Mouse (Mus musculus): ENCODE results near the gene Hspa1b. TPM values are rescaled to one million over a fixed set of nuclear protein-coding genes. Genes with fewer than 3 reads are reported as not detected.
"Not testable (repeated sequence)": the region's sequence is repeated elsewhere in the genome, so short reads cannot be mapped to it uniquely, and the experiment has no call there.

Hspa1b gene
- polyA plus RNA-seq, 1 experiment from 2014 or later: 0.54 TPM

DNA sequence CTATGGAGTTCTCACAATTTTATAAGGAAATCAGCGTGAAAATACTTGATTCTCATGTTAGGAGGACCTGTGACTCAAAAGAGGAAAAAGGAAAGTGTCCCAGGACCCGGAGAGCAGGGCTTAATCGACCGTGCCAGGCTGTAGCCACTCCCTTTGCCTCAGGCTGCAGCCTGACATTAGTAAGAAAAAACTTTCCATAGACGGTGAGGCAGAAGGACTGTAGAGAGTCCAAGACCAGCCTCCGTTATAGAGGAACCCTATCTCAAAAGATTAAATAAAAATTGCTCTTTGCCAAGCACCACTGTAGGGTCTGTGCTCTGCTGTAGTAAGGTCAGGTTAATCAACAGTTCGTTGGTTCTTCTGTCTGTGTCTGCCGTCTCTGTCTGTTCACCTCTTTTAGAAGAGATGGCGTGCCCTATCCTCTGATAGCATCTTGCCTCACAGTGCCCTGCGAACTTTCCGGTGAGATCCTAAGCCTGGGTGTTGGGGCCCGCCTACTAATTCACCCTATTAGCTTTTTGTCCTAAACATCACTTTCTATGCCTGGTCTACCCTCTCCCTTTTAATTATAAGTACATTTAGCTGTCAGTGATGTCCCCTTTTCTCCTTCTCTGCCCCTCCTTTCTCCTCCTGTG lies 960 bp upstream of the Hspa1b start:
- Histone ChIP-seq H3K36me3 (ENCODE audit: control insufficient read depth, insufficient read depth, low read length) (no peaks in the 10 kb centered on the region), H3K4me1 (ENCODE audit: control insufficient read depth, insufficient read depth, low read length) (peaks cover 11% of the 10 kb centered on the region), H3K4me3 (ENCODE audit: low read length) (peak overlapping the region; percentile 47), H3K9ac (ENCODE audit: low read depth, low read length) (peak overlapping the region; percentile 57; the same call in 1 of the 2 replicates), H3K4me2 (replicated peaks; ENCODE audit: low read depth, low read length) (peak overlapping the region; percentile 50), H3K27ac (ENCODE audit: low read depth, low read length) (peak overlapping the region; percentile 96), H3K9me3 (ENCODE audit: control insufficient read depth, low read length) (no peaks in the 10 kb centered on the region), H3K27me3 (ENCODE audit: control insufficient read depth, insufficient read depth, low read length) (no peaks in the 10 kb centered on the region)
- WGBS: 7% methylated on average over 12 of the region's 12 CpGs
- ATAC-seq (ENCODE audit: low FRiP score, low TSS enrichment): peak; percentile 6

DNA sequence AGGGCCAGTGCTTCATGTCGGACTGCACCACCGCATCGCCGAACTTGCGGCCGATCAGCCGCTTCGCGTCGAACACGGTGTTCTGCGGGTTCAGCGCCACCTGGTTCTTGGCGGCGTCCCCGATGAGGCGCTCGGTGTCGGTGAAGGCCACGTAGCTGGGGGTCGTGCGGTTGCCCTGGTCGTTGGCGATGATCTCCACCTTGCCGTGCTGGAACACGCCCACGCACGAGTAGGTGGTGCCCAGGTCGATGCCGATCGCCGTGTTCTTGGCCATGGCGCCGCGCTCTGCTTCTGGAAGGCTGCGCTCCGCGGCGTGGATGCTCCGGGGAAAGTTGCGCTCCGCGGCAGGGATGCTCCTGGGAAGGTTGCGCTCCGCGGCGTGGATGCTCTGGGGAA lies 306 bp downstream of the Hspa1b start:
- H3K36me3 ChIP-seq (ENCODE audit: control insufficient read depth, insufficient read depth, low read length); H3K27me3 ChIP-seq (ENCODE audit: control insufficient read depth, insufficient read depth, low read length); H3K4me1 ChIP-seq (ENCODE audit: control insufficient read depth, insufficient read depth, low read length); H3K27ac ChIP-seq (ENCODE audit: low read depth, low read length); H3K9me3 ChIP-seq (ENCODE audit: control insufficient read depth, low read length); H3K9ac ChIP-seq (ENCODE audit: low read depth, low read length): not testable (repeated sequence)
- Histone ChIP-seq H3K4me3 (ENCODE audit: low read length) (peak overlapping the region; percentile 47), H3K4me2 (replicated peaks; ENCODE audit: low read depth, low read length) (peak overlapping the region; percentile 46)
- ATAC-seq (ENCODE audit: low FRiP score, low TSS enrichment): peak; percentile 26; the same call in 1 of the 2 replicates
- WGBS: 3% methylated on average over 19 of the region's 47 CpGs

DNA sequence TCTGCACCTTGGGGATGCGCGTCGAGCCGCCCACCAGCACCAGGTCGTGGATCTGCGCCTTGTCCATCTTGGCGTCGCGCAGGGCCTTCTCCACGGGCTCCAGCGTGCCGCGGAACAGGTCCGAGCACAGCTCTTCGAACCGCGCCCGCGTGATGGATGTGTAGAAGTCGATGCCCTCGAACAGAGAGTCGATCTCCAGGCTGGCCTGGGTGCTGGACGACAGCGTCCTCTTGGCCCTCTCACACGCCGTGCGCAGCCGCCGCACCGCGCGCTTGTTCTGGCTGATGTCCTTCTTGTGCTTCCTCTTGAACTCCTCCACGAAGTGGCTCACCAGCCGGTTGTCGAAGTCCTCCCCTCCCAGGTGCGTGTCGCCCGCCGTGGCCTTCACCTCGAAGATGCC lies 1.1 kb downstream of the Hspa1b start:
- H3K4me1 ChIP-seq (ENCODE audit: control insufficient read depth, insufficient read depth, low read length); H3K9ac ChIP-seq (ENCODE audit: low read depth, low read length); H3K36me3 ChIP-seq (ENCODE audit: control insufficient read depth, insufficient read depth, low read length); H3K27ac ChIP-seq (ENCODE audit: low read depth, low read length); H3K4me2 ChIP-seq (replicated peaks; ENCODE audit: low read depth, low read length); H3K27me3 ChIP-seq (ENCODE audit: control insufficient read depth, insufficient read depth, low read length); H3K4me3 ChIP-seq (ENCODE audit: low read length); H3K9me3 ChIP-seq (ENCODE audit: control insufficient read depth, low read length); ATAC-seq (ENCODE audit: low FRiP score, low TSS enrichment): not testable (repeated sequence)
- 36% methylated on average over 23 of the region's 40 CpGs for WGBS

DNA sequence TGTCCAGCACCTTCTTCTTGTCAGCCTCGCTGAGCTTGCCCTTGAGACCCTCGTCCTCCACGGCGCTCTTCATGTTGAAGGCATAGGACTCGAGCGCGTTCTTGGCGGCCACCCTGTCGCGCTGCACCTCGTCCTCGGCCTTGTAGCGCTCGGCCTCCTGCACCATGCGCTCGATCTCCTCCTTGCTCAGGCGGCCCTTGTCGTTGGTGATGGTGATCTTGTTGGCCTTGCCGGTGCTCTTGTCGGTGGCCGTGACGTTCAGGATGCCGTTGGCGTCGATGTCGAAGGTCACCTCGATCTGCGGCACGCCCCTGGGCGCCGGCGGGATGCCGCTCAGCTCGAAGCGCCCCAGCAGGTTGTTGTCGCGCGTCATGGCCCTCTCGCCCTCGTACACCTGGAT lies 1.7 kb downstream of the Hspa1b start:
- 17% methylated on average over 29 of the region's 40 CpGs for WGBS
- H3K4me2 ChIP-seq (replicated peaks; ENCODE audit: low read depth, low read length); ATAC-seq (ENCODE audit: low FRiP score, low TSS enrichment); H3K27me3 ChIP-seq (ENCODE audit: control insufficient read depth, insufficient read depth, low read length); H3K27ac ChIP-seq (ENCODE audit: low read depth, low read length); H3K9ac ChIP-seq (ENCODE audit: low read depth, low read length); H3K36me3 ChIP-seq (ENCODE audit: control insufficient read depth, insufficient read depth, low read length); H3K4me1 ChIP-seq (ENCODE audit: control insufficient read depth, insufficient read depth, low read length); H3K9me3 ChIP-seq (ENCODE audit: control insufficient read depth, low read length); H3K4me3 ChIP-seq (ENCODE audit: low read length): not testable (repeated sequence)

DNA sequence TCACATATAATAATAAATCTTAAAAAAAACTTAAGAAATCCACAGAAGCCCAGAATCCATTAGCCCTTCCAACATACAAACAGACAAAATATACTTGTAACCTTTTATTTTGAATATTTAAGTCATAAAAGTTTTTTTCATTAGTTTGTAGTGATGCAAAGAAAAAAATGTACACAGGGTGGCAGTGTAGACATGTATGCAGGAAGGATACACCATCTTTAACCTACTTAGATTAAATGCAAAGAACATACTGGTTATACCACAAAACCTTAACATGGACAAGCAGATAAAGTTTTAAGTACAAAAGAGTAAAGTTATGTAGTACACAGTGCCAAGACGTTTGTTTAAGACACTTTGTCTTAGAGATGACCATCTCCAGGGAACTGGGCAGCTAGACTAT lies 2.7 kb downstream of the Hspa1b start:
- peaks cover 7% of the 10 kb centered on the region for H3K4me1 ChIP-seq (ENCODE audit: control insufficient read depth, insufficient read depth, low read length)
- H3K9me3 ChIP-seq (ENCODE audit: control insufficient read depth, low read length): no peaks in the 10 kb centered on the region
- 38% methylated on average over 1 of the region's 1 CpGs for WGBS
- H3K4me3 ChIP-seq (ENCODE audit: low read length): no peak overlapping the region
- ATAC-seq (ENCODE audit: low FRiP score, low TSS enrichment): no peak
- no peak overlapping the region for H3K9ac ChIP-seq (ENCODE audit: low read depth, low read length)
- peaks cover 2% of the 10 kb centered on the region for H3K36me3 ChIP-seq (ENCODE audit: control insufficient read depth, insufficient read depth, low read length)
- no peaks in the 10 kb centered on the region for H3K27me3 ChIP-seq (ENCODE audit: control insufficient read depth, insufficient read depth, low read length)
- no peak overlapping the region for H3K4me2 ChIP-seq (replicated peaks; ENCODE audit: low read depth, low read length)
- no peak overlapping the region for H3K27ac ChIP-seq (ENCODE audit: low read depth, low read length)

DNA sequence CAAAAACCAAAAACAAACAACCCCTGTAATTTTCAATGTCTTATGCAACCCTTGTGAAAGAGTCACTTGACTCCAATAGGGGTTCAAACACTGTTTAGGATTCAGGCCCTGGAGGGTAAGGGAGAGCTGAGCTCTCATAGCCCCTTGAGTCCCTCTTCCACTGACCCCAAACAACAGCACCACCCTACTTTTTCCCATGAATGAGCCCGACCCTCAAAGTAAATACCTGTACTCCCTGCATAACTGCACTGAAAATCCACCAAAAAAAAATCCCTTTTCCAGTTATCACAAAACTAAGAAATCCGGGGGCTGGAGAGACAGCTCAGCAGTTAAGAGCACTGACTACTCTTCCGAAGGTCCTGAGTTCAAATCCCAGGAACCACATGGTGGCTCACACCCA lies 3.2 kb downstream of the Hspa1b start:
- WGBS: 80% methylated on average over 3 of the region's 3 CpGs
- Histone ChIP-seq H3K9me3 (ENCODE audit: control insufficient read depth, low read length) (no peaks in the 10 kb centered on the region), H3K27ac (ENCODE audit: low read depth, low read length) (no peak overlapping the region), H3K4me3 (ENCODE audit: low read length) (no peak overlapping the region), H3K36me3 (ENCODE audit: control insufficient read depth, insufficient read depth, low read length) (peaks cover 6% of the 10 kb centered on the region), H3K4me1 (ENCODE audit: control insufficient read depth, insufficient read depth, low read length) (peaks cover 12% of the 10 kb centered on the region), H3K4me2 (replicated peaks; ENCODE audit: low read depth, low read length) (no peak overlapping the region), H3K27me3 (ENCODE audit: control insufficient read depth, insufficient read depth, low read length) (no peaks in the 10 kb centered on the region), H3K9ac (ENCODE audit: low read depth, low read length) (no peak overlapping the region)
- no peak for ATAC-seq (ENCODE audit: low FRiP score, low TSS enrichment)

DNA sequence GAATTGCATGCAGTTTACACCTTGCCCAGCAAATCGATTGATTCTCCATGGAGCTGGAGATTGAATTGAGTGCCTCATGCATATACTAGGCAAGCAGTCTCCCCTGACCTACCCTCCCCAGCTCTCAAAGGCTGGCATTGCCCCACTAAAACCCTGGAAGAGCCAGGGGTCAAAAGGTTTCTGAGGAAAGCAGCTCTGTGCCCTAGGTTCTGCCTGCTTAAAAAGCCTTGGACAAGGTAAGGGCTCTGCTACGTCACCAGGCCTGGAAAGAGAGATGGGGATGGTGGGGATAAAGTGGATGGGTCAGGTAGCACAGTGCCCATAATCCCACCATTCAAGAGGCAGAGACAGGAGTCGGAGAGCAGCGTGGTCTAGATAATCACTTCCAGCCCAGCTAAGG lies 4.2 kb downstream of the Hspa1b start:
- 86% methylated on average over 4 of the region's 4 CpGs for WGBS
- no peak overlapping the region for H3K27ac ChIP-seq (ENCODE audit: low read depth, low read length)
- no peak for ATAC-seq (ENCODE audit: low FRiP score, low TSS enrichment)
- H3K4me1 ChIP-seq (ENCODE audit: control insufficient read depth, insufficient read depth, low read length): 0 out of 2 replicates have a peak, but pooled peaks cover 11% of the 10 kb centered on the region
- no peak overlapping the region for H3K4me3 ChIP-seq (ENCODE audit: low read length)
- H3K9ac ChIP-seq (ENCODE audit: low read depth, low read length): no peak overlapping the region
- H3K9me3 ChIP-seq (ENCODE audit: control insufficient read depth, low read length): no peaks in the 10 kb centered on the region
- no peaks in the 10 kb centered on the region for H3K27me3 ChIP-seq (ENCODE audit: control insufficient read depth, insufficient read depth, low read length)
- H3K4me2 ChIP-seq (replicated peaks; ENCODE audit: low read depth, low read length): no peak overlapping the region
- peaks cover 17% of the 10 kb centered on the region for H3K36me3 ChIP-seq (ENCODE audit: control insufficient read depth, insufficient read depth, low read length)

DNA sequence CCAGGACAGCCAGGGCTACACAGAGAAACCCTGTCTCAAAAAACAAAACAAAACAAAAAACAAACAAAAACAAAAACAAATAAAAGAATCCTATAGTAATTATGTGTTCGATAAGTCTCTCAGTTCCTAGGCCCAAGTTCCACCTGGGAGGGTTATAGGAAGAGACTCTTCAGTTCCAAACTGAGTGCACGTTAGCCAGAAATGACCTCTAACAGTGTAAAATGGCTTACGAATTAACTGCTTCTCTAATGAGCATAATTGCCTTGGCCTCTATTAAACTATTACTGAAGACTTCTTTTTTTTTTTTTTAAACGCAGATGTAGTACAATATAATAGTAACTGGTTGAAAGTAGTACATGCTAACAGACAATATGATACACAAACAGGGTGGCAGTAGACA lies 5.1 kb downstream of the Hspa1b start:
- 95% methylated on average over 4 of the region's 4 CpGs for WGBS
- H3K9me3 ChIP-seq (ENCODE audit: control insufficient read depth, low read length): no peaks in the 10 kb centered on the region

DNA sequence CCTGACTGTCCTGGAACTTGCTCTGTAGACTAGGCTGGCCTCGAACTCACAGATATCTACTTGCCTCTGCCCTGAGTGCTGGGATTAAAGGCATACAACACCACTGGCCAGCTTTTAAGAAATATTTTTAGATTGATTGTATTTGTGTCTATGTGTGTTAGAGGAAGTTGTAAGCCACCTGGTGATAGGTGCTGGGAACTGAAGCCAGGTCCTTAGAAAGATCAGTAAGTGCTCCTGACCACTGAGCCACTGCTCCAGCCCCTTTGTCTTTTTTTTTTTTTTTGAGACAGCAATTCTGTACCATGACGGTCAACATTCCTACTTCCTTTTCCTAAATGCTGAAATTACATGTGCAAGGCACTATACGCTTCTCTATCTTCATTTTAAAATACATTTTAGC lies 5.8 kb downstream of the Hspa1b start:
- H3K36me3 ChIP-seq (ENCODE audit: control insufficient read depth, insufficient read depth, low read length): peaks cover 22% of the 10 kb centered on the region
- WGBS: 93% methylated on average over 3 of the region's 3 CpGs
- H3K4me2 ChIP-seq (replicated peaks; ENCODE audit: low read depth, low read length): no peak overlapping the region
- H3K9me3 ChIP-seq (ENCODE audit: control insufficient read depth, low read length): no peaks in the 10 kb centered on the region
- no peak overlapping the region for H3K9ac ChIP-seq (ENCODE audit: low read depth, low read length)
- H3K27me3 ChIP-seq (ENCODE audit: control insufficient read depth, insufficient read depth, low read length): no peaks in the 10 kb centered on the region
- no peak overlapping the region for H3K27ac ChIP-seq (ENCODE audit: low read depth, low read length)
- no peak for ATAC-seq (ENCODE audit: low FRiP score, low TSS enrichment)
- H3K4me3 ChIP-seq (ENCODE audit: low read length): no peak overlapping the region
- 0 out of 2 replicates have a peak, but pooled peaks cover 11% of the 10 kb centered on the region for H3K4me1 ChIP-seq (ENCODE audit: control insufficient read depth, insufficient read depth, low read length)

More for the DNA sequence above, 5.1 kb downstream of the Hspa1b start:
- H3K4me3 ChIP-seq (ENCODE audit: low read length): no peak overlapping the region
- ATAC-seq (ENCODE audit: low FRiP score, low TSS enrichment): no peak
- H3K27me3 ChIP-seq (ENCODE audit: control insufficient read depth, insufficient read depth, low read length): no peaks in the 10 kb centered on the region
- peaks cover 22% of the 10 kb centered on the region for H3K36me3 ChIP-seq (ENCODE audit: control insufficient read depth, insufficient read depth, low read length)
- no peak overlapping the region for H3K4me2 ChIP-seq (replicated peaks; ENCODE audit: low read depth, low read length)
- no peak overlapping the region for H3K9ac ChIP-seq (ENCODE audit: low read depth, low read length)
- no peak overlapping the region for H3K27ac ChIP-seq (ENCODE audit: low read depth, low read length)
- H3K4me1 ChIP-seq (ENCODE audit: control insufficient read depth, insufficient read depth, low read length): 0 out of 2 replicates have a peak, but pooled peaks cover 11% of the 10 kb centered on the region

All from kidney, embryonic 14.5 days (tissue).